Mouse (Mus musculus) small intestine, adult 2 months (tissue): ENCODE measurements around the gene Mcf2l.

Source experiments
- CTCF ChIP-seq: fragments of 200-500 bp; IDR thresholded peaks from 2 replicates; pipeline ENCODE4 v1.5.1; 2012; ENCODE audit warnings: low read depth, mild to moderate bottlenecking, control low read depth, inconsistent platforms, low read length, moderate library complexity, mixed read lengths; ENCODE audit not compliant: insufficient replicate concordance, insufficient read length; ENCODE audit errors: extremely low read depth
- POLR2A ChIP-seq: fragments of 200-500 bp; IDR thresholded peaks from 2 replicates; pipeline ENCODE4 v1.6.1; 2012; ENCODE audit warnings: low read depth, mild to moderate bottlenecking, control low read depth, inconsistent platforms, low read length, moderate library complexity

- TF ChIP-seq CTCF (no peak), POLR2A (no peak)
Observed at GRCm38 (mm10) chr8:13063112-13063511, 189.5 kb downstream of the Mcf2l start.
